Mouse (Mus musculus) midbrain, postnatal 0 days (tissue): ENCODE results near the gene Xylt1. TPM values are rescaled to one million over a fixed set of nuclear protein-coding genes. Genes with fewer than 3 reads are reported as not detected.

Experiments used
- ATAC-seq: fragments of 200-750 bp; cut with Nextera tagmentation; 2 replicates; pipeline ENCODE4 v1.8.0; 2017; ENCODE audit warnings: moderate number of reproducible peaks, mild to moderate bottlenecking, moderate TSS enrichment, moderate library complexity; ENCODE audit not compliant: low FRiP score
- DNase-seq: peaks from one replicate; pipeline ENCODE4 v3.0.0-alpha.2; 2015; ENCODE audit warnings: low spot score
- H3K27ac ChIP-seq: fragments of 300-500 bp; sonication (generic); 2 replicates; pipeline ENCODE4 v1.5.1; 2014; ENCODE audit warnings: low read depth, mild to moderate bottlenecking, low read length, mixed read lengths
- H3K27me3 ChIP-seq: fragments of 300-500 bp; sonication (generic); 2 replicates; pipeline ENCODE4 v1.6.1; 2014; ENCODE audit warnings: low read length, control low read depth, mixed read lengths; ENCODE audit not compliant: insufficient read depth
- H3K36me3 ChIP-seq: fragments of 300-500 bp; sonication (generic); 2 replicates; pipeline ENCODE4 v1.6.1; 2014; ENCODE audit warnings: low read length, control low read depth, mixed read lengths; ENCODE audit not compliant: insufficient read depth
- H3K4me1 ChIP-seq: fragments of 300-500 bp; sonication (generic); 2 replicates; pipeline ENCODE4 v1.6.1; 2014; ENCODE audit warnings: mild to moderate bottlenecking, control low read depth, antibody characterized with exemption, low read length, mixed read lengths; ENCODE audit not compliant: insufficient read depth
- H3K4me2 ChIP-seq: fragments of 300-500 bp; sonication (generic); 2 replicates; pipeline ENCODE4 v1.6.1; 2014; ENCODE audit warnings: low read depth, mild to moderate bottlenecking, low read length, mixed read lengths; ENCODE audit not compliant: poor library complexity, severe bottlenecking
- H3K4me3 ChIP-seq: fragments of 300-500 bp; sonication (generic); 2 replicates; pipeline ENCODE4 v1.5.1; 2014; ENCODE audit warnings: low read depth, mild to moderate bottlenecking, low read length, moderate library complexity
- H3K9ac ChIP-seq: fragments of 300-500 bp; sonication (generic); replicated peaks from 2 replicates; pipeline ENCODE4 v1.6.1; 2014; ENCODE audit warnings: mild to moderate bottlenecking, low read length, moderate library complexity, mixed read lengths; ENCODE audit not compliant: poor library complexity, severe bottlenecking
- H3K9me3 ChIP-seq: fragments of 300-500 bp; sonication (generic); 2 replicates; pipeline ENCODE4 v1.6.1; 2016; ENCODE audit warnings: low read length, control low read depth
- CTCF ChIP-seq: IDR thresholded peaks from 2 replicates; pipeline ENCODE4 v1.5.1; 2016; ENCODE audit warnings: antibody characterized with exemption, mild to moderate bottlenecking
- WGBS: fragments of 180-500 bp; shearing (Covaris S2); extraction: QIAGEN DNeasy Blood & Tissue Kit; methylation state at CpG from one replicate; pipeline ENCODE4 v1.1.7; 2014; 5-methylcytosine and 5-hydroxymethylcytosine counted together
- polyA plus RNA-seq: library from polyadenylated mRNA; unstranded; fragments of >200 nt; fragmentation: Nextera tagmentation; extraction: Ambion mirVana; gene quantifications from 2 replicates; pipeline ENCODE4 v1.2.1, GENCODE M21; 2015
- total RNA-seq: library from RNA; depleted of rRNA; stranded (reverse); fragments of >200 nt; gene quantifications from 2 replicates; pipeline ENCODE4 v1.2.3, GENCODE M21; 2014

Gene Xylt1
- total and polyA plus RNA-seq, 2 experiments from 2014 or later = 2.5 to 16.4 TPM

DNA sequence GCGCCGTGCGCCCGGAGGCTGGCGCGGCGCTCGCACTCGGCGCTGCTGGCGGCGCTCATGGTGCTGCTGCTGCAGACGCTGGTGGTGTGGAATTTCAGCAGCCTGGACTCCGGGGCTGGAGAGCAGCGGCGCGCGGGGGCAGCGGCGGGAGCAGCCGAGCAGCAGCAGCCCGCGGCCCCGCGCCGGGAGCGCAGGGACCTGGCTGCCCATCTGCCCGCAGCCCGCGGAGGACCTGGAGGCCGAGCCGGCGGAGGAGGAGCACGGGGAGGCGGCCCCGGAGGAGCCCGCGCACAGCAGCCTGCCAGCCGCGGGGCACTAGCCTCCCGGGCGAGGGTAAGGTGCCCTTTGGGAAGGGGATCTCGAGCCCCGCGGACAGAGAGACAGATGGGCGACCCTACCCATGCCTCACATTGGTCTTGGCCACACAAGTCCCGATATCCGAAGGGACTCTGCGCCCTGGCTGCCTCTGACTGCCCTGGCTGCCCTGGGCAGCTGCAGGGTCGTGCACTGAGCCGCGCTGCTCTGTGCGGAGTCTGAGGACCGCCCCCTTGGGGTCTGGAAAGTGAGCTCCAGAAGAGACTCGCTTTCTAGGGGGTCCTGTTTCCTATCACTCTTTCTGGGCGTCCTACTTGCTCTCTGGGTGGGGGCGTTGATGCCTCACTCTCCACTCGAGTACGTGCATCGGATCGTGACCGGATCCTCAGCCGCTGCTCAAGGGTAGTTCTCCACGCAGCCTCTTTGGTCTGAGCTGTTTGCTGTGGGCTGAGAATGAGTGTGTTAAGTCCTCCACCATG is 606 bp downstream of the Xylt1 start:
- Histone ChIP-seq H3K4me1 (peaks cover 8% of the 10 kb centered on the region; the same call in 1 of the 2 replicates), H3K9ac (peak overlapping the region; percentile 87), H3K36me3 (no peaks in the 10 kb centered on the region), H3K4me2 (peak overlapping the region; percentile 89), H3K27ac (peak overlapping the region; percentile 71), H3K9me3 (no peaks in the 10 kb centered on the region), H3K27me3 (peaks cover 4% of the 10 kb centered on the region; the same call in 1 of the 2 replicates), H3K4me3 (peak overlapping the region; percentile 77)
- TF ChIP-seq CTCF = peak; percentile 32
- peak; percentile 44 for DNase-seq
- ATAC-seq = peak; percentile 67
- WGBS = 0% methylated on average over 40 of the region's 64 CpGs

- Histone ChIP-seq H3K4me3 (peak overlapping the region; percentile 77), H3K9ac (peak overlapping the region; percentile 87), H3K4me2 (peak overlapping the region; percentile 89), H3K27ac (no peak overlapping the region), H3K27me3 (peaks cover 4% of the 10 kb centered on the region; the same call in 1 of the 2 replicates), H3K36me3 (no peaks in the 10 kb centered on the region), H3K9me3 (no peaks in the 10 kb centered on the region), H3K4me1 (peaks cover 8% of the 10 kb centered on the region; the same call in 1 of the 2 replicates)
- ATAC-seq (no peak), DNase-seq (no peak)
- WGBS = 31% methylated on average over 2 of the region's 2 CpGs
- no peak for TF ChIP-seq CTCF
Observed at GRCm38 (mm10) chr7:117382006-117382405, 1.2 kb downstream of the Xylt1 start.

- H3K4me1 ChIP-seq = peaks cover 8% of the 10 kb centered on the region; the same call in 1 of the 2 replicates
- peak overlapping the region; percentile 77 for H3K4me3 ChIP-seq
- no peaks in the 10 kb centered on the region for H3K36me3 ChIP-seq
- 0 out of 2 replicates have a peak, but pooled peaks have one; percentile 20 for ATAC-seq
- 59% methylated on average over 7 of the region's 7 CpGs for WGBS
- H3K9me3 ChIP-seq = no peaks in the 10 kb centered on the region
- no peak overlapping the region for H3K27ac ChIP-seq
- peak; percentile 80 for TF ChIP-seq CTCF
- peak overlapping the region; percentile 89 for H3K4me2 ChIP-seq
- DNase-seq = peak; percentile 84
- 0 out of 2 replicates have a peak overlapping the region, but pooled peaks have one; percentile 5 for H3K9ac ChIP-seq
- no peaks in the 10 kb centered on the region for H3K27me3 ChIP-seq
Observed at GRCm38 (mm10) chr7:117383147-117383940, 2.6 kb downstream of the Xylt1 start.

- no peak for ATAC-seq
Observed at GRCm38 (mm10) chr7:117386376-117386775, 5.6 kb downstream of the Xylt1 start.

DNA sequence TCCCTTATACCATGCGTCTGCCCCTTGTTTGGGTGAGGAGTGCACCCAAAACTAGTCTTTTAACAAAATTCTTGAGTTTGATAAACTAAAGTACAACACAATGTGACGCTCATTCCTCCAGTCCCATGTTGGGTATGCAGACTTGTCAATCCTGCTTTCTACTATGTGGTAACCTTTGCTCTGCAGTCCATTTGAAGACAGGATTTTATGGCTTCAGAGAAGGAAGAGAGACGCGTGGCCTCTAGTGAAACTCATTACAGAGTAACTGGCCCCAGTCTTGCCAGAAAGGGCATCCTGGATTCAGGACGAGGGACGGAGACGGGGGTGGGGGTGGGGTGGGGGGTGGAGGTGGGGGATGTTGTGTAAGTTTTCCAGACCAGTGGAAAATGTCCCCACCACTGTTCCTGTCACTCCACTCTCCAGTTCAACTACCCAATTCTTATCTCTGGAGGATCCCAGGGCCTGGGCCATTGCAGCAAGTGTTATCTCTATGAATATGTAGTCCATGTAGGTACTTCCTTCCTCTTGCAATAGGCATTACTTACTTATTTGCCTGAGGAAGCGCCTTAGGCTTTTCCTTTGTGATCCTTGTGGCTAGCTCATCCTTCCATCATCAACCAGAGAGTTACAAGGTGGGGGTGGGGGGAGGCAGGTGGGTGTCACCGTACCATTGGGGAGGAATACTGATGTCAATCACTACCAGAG is 7.7 kb downstream of the Xylt1 start:
- H3K36me3 ChIP-seq = no peaks in the 10 kb centered on the region
- 92% methylated on average over 9 of the region's 9 CpGs for WGBS
- no peak for DNase-seq

More at GRCm38 (mm10) chr7:117386376-117386775, 5.6 kb downstream of the Xylt1 start:
- H3K36me3 ChIP-seq = no peaks in the 10 kb centered on the region
- TF ChIP-seq CTCF = no peak
- H3K9me3 ChIP-seq = no peaks in the 10 kb centered on the region
- no peaks in the 10 kb centered on the region for H3K27me3 ChIP-seq
- no peak overlapping the region for H3K4me3 ChIP-seq
- no peak for DNase-seq
- H3K4me2 ChIP-seq = no peak overlapping the region
- H3K4me1 ChIP-seq = peaks cover 8% of the 10 kb centered on the region; the same call in 1 of the 2 replicates
- no peak overlapping the region for H3K27ac ChIP-seq
- 86% methylated on average over 4 of the region's 4 CpGs for WGBS
- no peak overlapping the region for H3K9ac ChIP-seq

More for the DNA sequence above, 7.7 kb downstream of the Xylt1 start:
- ATAC-seq = no peak
- Histone ChIP-seq H3K9ac (no peak overlapping the region), H3K27ac (no peak overlapping the region), H3K4me1 (peaks cover 4% of the 10 kb centered on the region; the same call in 1 of the 2 replicates), H3K27me3 (no peaks in the 10 kb centered on the region), H3K9me3 (no peaks in the 10 kb centered on the region), H3K4me2 (no peak overlapping the region), H3K4me3 (no peak overlapping the region)
- TF ChIP-seq CTCF = no peak
